Mouse (Mus musculus) layer of hippocampus, postnatal 14 days (tissue): ENCODE results near the gene Ddah1. TPM values are rescaled to one million over a fixed set of nuclear protein-coding genes. Genes with fewer than 3 reads are reported as not detected.

Experiments
- DNase-seq, 2 experiments: peaks; one replicate each; pipeline ENCODE4 v3.0.0; 2021 to 2022; ENCODE audit warnings: low spot score in 2 of 2, mixed read lengths in 1 of 2
- total RNA-seq, 2 experiments: library from RNA; stranded (reverse); gene quantifications; 2 replicates each; pipeline ENCODE4 v1.2.3; 2021

Gene Ddah1
- total RNA-seq, 2 experiments from 2014 or later: 62.6 to 72.2 TPM

- DNase-seq: no peak
Measured at GRCm38 (mm10) chr3:145939402-145939801, 180.9 kb downstream of the Ddah1 start.

- no peak for DNase-seq
Measured at GRCm38 (mm10) chr3:145939971-145940370, 181.5 kb downstream of the Ddah1 start.

GRCm38 (mm10) chr3:145941971-145942370 lies 183.5 kb downstream of the Ddah1 start:
- peak; percentile 56 to 72 for DNase-seq

Other genes with a start within 250 kb of the Ddah1 start
- 10 to 100 TPM; 17.4 to 17.5 TPM for gene Znhit6, start 182.5 kb upstream of the Ddah1 start, total RNA-seq
- gene Ccn1, start 108.7 kb upstream of the Ddah1 start, total RNA-seq: 1 to 10 TPM; 7.8 TPM
- 10 to 100 TPM; 14.9 to 15.6 TPM for gene Bcl10, start 164.1 kb downstream of the Ddah1 start, total RNA-seq
- 10 to 100 TPM; 38.1 to 40.3 TPM for gene 2410004B18Rik, start 179.3 kb downstream of the Ddah1 start, total RNA-seq
- 1 to 10 TPM; 4.4 to 5.0 TPM for gene Syde2, start 229.2 kb downstream of the Ddah1 start, total RNA-seq